In the genomic region with DNA sequence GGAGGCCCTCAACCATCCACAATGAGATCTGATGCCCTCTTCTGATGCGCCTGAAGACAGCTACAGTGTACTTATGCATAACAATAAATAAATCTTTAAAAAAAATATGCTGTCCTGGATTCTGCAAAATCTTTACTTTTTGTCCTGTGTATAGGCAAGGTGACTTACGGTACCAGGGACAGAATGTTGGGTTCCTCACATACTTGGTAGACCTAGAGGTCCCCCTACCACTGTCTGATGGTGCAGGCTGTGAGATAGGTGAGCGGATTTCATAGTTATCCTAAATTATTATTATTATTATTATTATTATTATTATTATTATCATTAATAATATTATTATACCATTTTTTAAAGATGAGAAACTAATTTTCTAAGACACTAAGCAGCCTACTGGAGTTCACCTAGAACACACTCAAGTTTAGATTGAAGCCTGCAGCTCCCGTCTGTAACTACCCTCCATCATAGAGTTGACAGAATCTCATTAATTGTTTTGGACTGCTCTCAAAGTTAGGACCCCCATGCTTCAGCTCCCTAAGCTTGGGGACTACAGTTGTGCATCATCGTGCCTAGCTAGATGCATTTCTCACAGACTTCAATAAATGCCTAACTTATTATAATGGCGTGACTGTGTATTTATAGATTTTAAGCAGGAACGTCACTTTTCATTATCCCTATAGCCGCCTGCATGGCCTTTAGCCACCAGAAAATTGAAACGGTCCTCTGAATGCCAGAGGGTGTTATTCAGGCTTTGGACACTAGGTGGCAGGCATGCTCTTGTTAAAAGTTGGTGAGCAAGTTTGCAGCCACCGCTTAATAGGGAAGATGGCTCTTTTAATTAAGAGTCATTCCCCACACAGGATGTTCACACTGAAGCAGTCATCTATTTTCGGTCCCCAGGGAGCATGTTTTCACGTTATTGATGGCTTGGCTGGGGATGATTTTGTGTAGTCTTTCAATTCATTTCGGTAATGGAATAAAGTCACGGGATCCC, we compare ENCODE assay signal across 7 mouse cellular contexts.
DNase-seq lines count a peak whose midpoint lies in the region; ATAC-seq and TF ChIP-seq lines count a peak whose summit lies in the region.

No protein-coding gene starts in this region.

- peak; percentile 23 for TF ChIP-seq CTCF in ES-Bruce4 (IDR thresholded peaks at IDR 0.05; ENCODE audit: low read depth, low read length)
- TF ChIP-seq CTCF in cortical plate, adult 2 months (IDR thresholded peaks at IDR 0.05; ENCODE audit: extremely low read depth, insufficient read depth, low read length) = peak; percentile 82

- intact Hi-C loops in heart, postnatal 14 days (cut with DNase I) = no loop called here

- ATAC-seq in megakaryocyte progenitor cell, adult 5-6 weeks (replicated peaks; ENCODE audit: poor library complexity) = peak; percentile 83

- no peak for TF ChIP-seq POLR2A in ES-Bruce4 (IDR thresholded peaks at IDR 0.05; ENCODE audit: insufficient read depth, low read length)
- no peak for TF ChIP-seq POLR2A in cortical plate, adult 2 months (IDR thresholded peaks at IDR 0.05; ENCODE audit: extremely low read depth, insufficient read depth, low read length)

- H3K4me1 ChIP-seq in ES-Bruce4 (ENCODE audit: control insufficient read depth, insufficient read depth, low read length) = no peaks in the 10 kb centered on the region
- H3K4me1 ChIP-seq in cortical plate, adult 2 months (ENCODE audit: control insufficient read depth, insufficient read depth, low read length) = no peaks in the 10 kb centered on the region

- DNase-seq in adipocyte (ENCODE audit: low spot score) = peak; percentile 72
- peak; percentile 51 to 71 for DNase-seq in heart, postnatal 14 days
- DNase-seq in layer of hippocampus, postnatal 14 days (ENCODE audit: low spot score in 2 of 2) = peak; percentile 75 to 76
- DNase-seq in right cerebral cortex, postnatal 36 days (ENCODE audit: low spot score in 2 of 2) = peak; percentile 26 to 27

- H3K36me3 ChIP-seq in ES-Bruce4 (ENCODE audit: control insufficient read depth, insufficient read depth, low read length, poor library complexity, severe bottlenecking) = no peaks in the 10 kb centered on the region

- no peaks in the 10 kb centered on the region for H3K9me3 ChIP-seq in ES-Bruce4 (replicated peaks; ENCODE audit: control insufficient read depth, insufficient read depth, low read length, poor library complexity, severe bottlenecking)

- H3K9ac ChIP-seq in ES-Bruce4 (ENCODE audit: low read depth, poor library complexity, severe bottlenecking) = no peak overlapping the region

- no peak overlapping the region for H3K27ac ChIP-seq in ES-Bruce4 (ENCODE audit: insufficient read depth, low read length)
- no peak overlapping the region for H3K27ac ChIP-seq in cortical plate, adult 2 months (ENCODE audit: insufficient read depth, low read length)

- TF ChIP-seq EP300 in ES-Bruce4 (IDR thresholded peaks at IDR 0.05; ENCODE audit: insufficient read depth, low read depth, low read length) = no peak

- H3K4me3 ChIP-seq in ES-Bruce4 (ENCODE audit: low read depth, low read length) = no peak overlapping the region
- no peak overlapping the region for H3K4me3 ChIP-seq in cortical plate, adult 2 months (ENCODE audit: insufficient read depth, low read length)

- no peaks in the 10 kb centered on the region for H3K27me3 ChIP-seq in ES-Bruce4 (ENCODE audit: control insufficient read depth, insufficient read depth, low read length, poor library complexity, severe bottlenecking)
